Mouse (Mus musculus) T-cell, adult 2 months (primary cell): ENCODE measurements around the gene Rai14.
"Not testable (repeated sequence)": the region's sequence is repeated elsewhere in the genome, so short reads cannot be mapped to it uniquely, and the experiment has no call there.

Experiments
- DNase-seq: peaks from one replicate; pipeline ENCODE4 v3.0.0; 2022; ENCODE audit warnings: low spot score

Gene Rai14

DNA sequence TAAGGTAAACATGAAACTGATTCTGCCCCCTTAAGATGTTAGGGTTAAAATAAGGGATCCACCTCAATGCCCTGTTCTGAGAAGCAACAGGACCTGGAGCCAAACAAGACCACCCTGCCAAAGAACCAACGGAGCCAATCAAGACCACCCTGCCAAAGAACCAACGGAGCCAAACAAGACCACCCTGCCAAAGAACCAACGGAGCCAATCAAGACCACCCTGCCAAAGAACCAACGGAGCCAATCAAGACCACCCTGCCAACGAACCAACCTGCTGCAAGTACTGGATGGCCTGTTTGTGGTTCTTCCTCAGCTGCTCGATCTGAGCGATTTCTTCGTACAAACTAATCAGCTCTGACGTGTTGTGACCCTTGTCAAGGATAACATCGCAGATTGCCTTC lies 181.1 kb downstream of the Rai14 start:
- DNase-seq, result not testable (repeated sequence)

DNA sequence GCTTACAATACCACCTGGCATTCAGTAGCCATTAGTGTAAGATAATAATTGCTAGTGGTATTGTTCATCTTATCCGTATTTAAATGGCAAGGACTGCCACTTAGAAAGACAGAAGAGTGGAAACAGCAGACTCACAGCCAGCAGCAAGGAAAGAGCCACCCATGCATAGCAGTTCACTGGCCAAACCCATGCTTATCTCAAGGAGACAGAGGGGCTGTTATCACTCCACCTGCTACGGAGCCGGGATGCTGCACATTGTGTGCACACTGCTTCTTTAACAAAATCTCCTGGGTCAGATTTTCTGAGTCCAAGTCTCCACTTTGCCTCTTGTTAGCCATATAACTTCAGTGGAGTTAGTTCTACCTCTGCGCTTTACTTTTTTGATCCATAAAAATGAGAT lies 183.1 kb downstream of the Rai14 start:
- no peak for DNase-seq

DNA sequence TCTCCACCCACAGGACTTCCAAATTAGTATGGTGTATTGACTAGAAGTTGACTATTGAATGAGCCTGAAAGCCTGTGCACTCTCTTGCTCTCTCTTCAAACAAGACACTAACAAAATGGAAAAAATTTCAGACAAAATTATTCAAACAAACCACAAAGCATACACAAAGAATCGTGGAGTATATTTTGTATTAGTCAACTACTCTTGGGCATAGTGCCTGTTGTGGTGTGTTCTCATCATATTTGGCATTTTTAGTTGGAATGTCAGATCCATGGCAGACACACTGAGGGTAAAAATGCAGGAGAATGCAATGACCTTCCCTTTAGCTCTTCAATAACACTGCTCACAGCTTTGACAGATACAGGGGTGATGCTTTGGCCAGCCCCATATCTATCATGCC lies 188.5 kb downstream of the Rai14 start:
- no peak for DNase-seq
